Mouse (Mus musculus): ENCODE measurements around the gene Srsf5. TPM values are rescaled to one million over a fixed set of nuclear protein-coding genes. Genes with fewer than 3 reads are reported as not detected.

Srsf5 gene
- 312 and 364 TPM in 2 replicates for polyA plus RNA-seq (2014; fragmentation: Nextera tagmentation; extraction: Ambion mirVana)

- no peaks in the 10 kb centered on the region for H3K27me3 ChIP-seq (ENCODE audit: control insufficient read depth, insufficient read depth, low read length)
- no peaks in the 10 kb centered on the region for H3K9me3 ChIP-seq (ENCODE audit: control insufficient read depth, low read depth, low read length)
- peak; percentile 92 for ATAC-seq (ENCODE audit: insufficient number of reproducible peaks, insufficient read depth, low FRiP score, low read depth)
- H3K27ac ChIP-seq (ENCODE audit: low read length): peak within 1 kb of the TSS; percentile 97
- H3K36me3 ChIP-seq (ENCODE audit: control insufficient read depth, insufficient read depth, low read length): peaks cover 31% of the 10 kb centered on the region
- peak within 1 kb of the TSS; percentile 98 for H3K9ac ChIP-seq (replicated peaks; ENCODE audit: low read depth, low read length)
- peak within 1 kb of the TSS; percentile 64 for H3K4me2 ChIP-seq (replicated peaks; ENCODE audit: low read depth, low read length)
- peak within 1 kb of the TSS; percentile 100 for H3K4me3 ChIP-seq (ENCODE audit: low read depth, low read length)
- under 1% methylated on average over 50 of the region's 57 CpGs for WGBS
- peaks cover 6% of the 10 kb centered on the region; the same call in 1 of the 2 replicates for H3K4me1 ChIP-seq (ENCODE audit: control insufficient read depth, insufficient read depth, low read length)
Measured at GRCm38 (mm10) chr12:80945334-80945995, at the start of gene Srsf5. Gene Srsf5 (plus strand): TSS chr12:80945504.

GRCm38 (mm10) chr12:80909631-80910030 lies 35.7 kb upstream of the Srsf5 start:
- no peak overlapping the region for H3K27ac ChIP-seq (ENCODE audit: low read length)
- H3K36me3 ChIP-seq (ENCODE audit: control insufficient read depth, insufficient read depth, low read length): no peaks in the 10 kb centered on the region
- no peak overlapping the region for H3K4me2 ChIP-seq (replicated peaks; ENCODE audit: low read depth, low read length)
- H3K9ac ChIP-seq (replicated peaks; ENCODE audit: low read depth, low read length): no peak overlapping the region
- no peaks in the 10 kb centered on the region for H3K27me3 ChIP-seq (ENCODE audit: control insufficient read depth, insufficient read depth, low read length)
- H3K4me3 ChIP-seq (ENCODE audit: low read depth, low read length): no peak overlapping the region
- WGBS: 75% methylated on average over 8 of the region's 8 CpGs
- no peaks in the 10 kb centered on the region for H3K9me3 ChIP-seq (ENCODE audit: control insufficient read depth, low read depth, low read length)
- H3K4me1 ChIP-seq (ENCODE audit: control insufficient read depth, insufficient read depth, low read length): no peaks in the 10 kb centered on the region
- no peak for ATAC-seq (ENCODE audit: insufficient number of reproducible peaks, insufficient read depth, low FRiP score, low read depth)

- WGBS: 55% methylated on average over 7 of the region's 7 CpGs
- Histone ChIP-seq H3K9me3 (ENCODE audit: control insufficient read depth, low read depth, low read length) (no peaks in the 10 kb centered on the region), H3K4me1 (ENCODE audit: control insufficient read depth, insufficient read depth, low read length) (no peaks in the 10 kb centered on the region), H3K27ac (ENCODE audit: low read length) (no peak overlapping the region), H3K4me2 (replicated peaks; ENCODE audit: low read depth, low read length) (no peak overlapping the region), H3K27me3 (ENCODE audit: control insufficient read depth, insufficient read depth, low read length) (no peaks in the 10 kb centered on the region), H3K36me3 (ENCODE audit: control insufficient read depth, insufficient read depth, low read length) (no peaks in the 10 kb centered on the region), H3K4me3 (ENCODE audit: low read depth, low read length) (no peak overlapping the region), H3K9ac (replicated peaks; ENCODE audit: low read depth, low read length) (no peak overlapping the region)
- ATAC-seq (ENCODE audit: insufficient number of reproducible peaks, insufficient read depth, low FRiP score, low read depth): no peak
Measured at GRCm38 (mm10) chr12:80917764-80918163, 27.5 kb upstream of the Srsf5 start.

- Histone ChIP-seq H3K9ac (replicated peaks; ENCODE audit: low read depth, low read length) (no peak overlapping the region), H3K27me3 (ENCODE audit: control insufficient read depth, insufficient read depth, low read length) (no peaks in the 10 kb centered on the region), H3K9me3 (ENCODE audit: control insufficient read depth, low read depth, low read length) (no peaks in the 10 kb centered on the region), H3K27ac (ENCODE audit: low read length) (no peak overlapping the region), H3K4me2 (replicated peaks; ENCODE audit: low read depth, low read length) (no peak overlapping the region), H3K4me1 (ENCODE audit: control insufficient read depth, insufficient read depth, low read length) (no peaks in the 10 kb centered on the region), H3K36me3 (ENCODE audit: control insufficient read depth, insufficient read depth, low read length) (no peaks in the 10 kb centered on the region), H3K4me3 (ENCODE audit: low read depth, low read length) (no peak overlapping the region)
- ATAC-seq (ENCODE audit: insufficient number of reproducible peaks, insufficient read depth, low FRiP score, low read depth): no peak
- WGBS: 93% methylated on average over 5 of the region's 5 CpGs
Measured at GRCm38 (mm10) chr12:80921301-80921700, 24.0 kb upstream of the Srsf5 start.

GRCm38 (mm10) chr12:80922869-80923268 lies 22.4 kb upstream of the Srsf5 start:
- H3K9ac ChIP-seq (replicated peaks; ENCODE audit: low read depth, low read length): no peak overlapping the region
- peak; percentile 83; the same call in 1 of the 2 replicates for ATAC-seq (ENCODE audit: insufficient number of reproducible peaks, insufficient read depth, low FRiP score, low read depth)

GRCm38 (mm10) chr12:80923602-80924001 lies 21.7 kb upstream of the Srsf5 start:
- no peaks in the 10 kb centered on the region for H3K27me3 ChIP-seq (ENCODE audit: control insufficient read depth, insufficient read depth, low read length)
- H3K4me2 ChIP-seq (replicated peaks; ENCODE audit: low read depth, low read length): peak overlapping the region; percentile 20; the same call in 1 of the 2 replicates
- H3K9me3 ChIP-seq (ENCODE audit: control insufficient read depth, low read depth, low read length): no peaks in the 10 kb centered on the region
- no peak overlapping the region for H3K9ac ChIP-seq (replicated peaks; ENCODE audit: low read depth, low read length)
- no peaks in the 10 kb centered on the region for H3K4me1 ChIP-seq (ENCODE audit: control insufficient read depth, insufficient read depth, low read length)
- 43% methylated on average over 5 of the region's 5 CpGs for WGBS
- ATAC-seq (ENCODE audit: insufficient number of reproducible peaks, insufficient read depth, low FRiP score, low read depth): 0 out of 2 replicates have a peak, but pooled peaks have one; percentile 39
- no peak overlapping the region for H3K4me3 ChIP-seq (ENCODE audit: low read depth, low read length)
- no peaks in the 10 kb centered on the region for H3K36me3 ChIP-seq (ENCODE audit: control insufficient read depth, insufficient read depth, low read length)
- H3K27ac ChIP-seq (ENCODE audit: low read length): peak overlapping the region; percentile 77

More at GRCm38 (mm10) chr12:80922869-80923268, 22.4 kb upstream of the Srsf5 start:
- H3K27me3 ChIP-seq (ENCODE audit: control insufficient read depth, insufficient read depth, low read length): no peaks in the 10 kb centered on the region
- H3K4me2 ChIP-seq (replicated peaks; ENCODE audit: low read depth, low read length): peak overlapping the region; percentile 20; the same call in 1 of the 2 replicates
- no peaks in the 10 kb centered on the region for H3K4me1 ChIP-seq (ENCODE audit: control insufficient read depth, insufficient read depth, low read length)
- WGBS: 3% methylated on average over 7 of the region's 7 CpGs
- no peak overlapping the region for H3K4me3 ChIP-seq (ENCODE audit: low read depth, low read length)
- H3K9me3 ChIP-seq (ENCODE audit: control insufficient read depth, low read depth, low read length): no peaks in the 10 kb centered on the region
- no peaks in the 10 kb centered on the region for H3K36me3 ChIP-seq (ENCODE audit: control insufficient read depth, insufficient read depth, low read length)
- peak overlapping the region; percentile 77; the same call in 1 of the 2 replicates for H3K27ac ChIP-seq (ENCODE audit: low read length)

GRCm38 (mm10) chr12:80924205-80924604 lies 21.1 kb upstream of the Srsf5 start:
- Histone ChIP-seq H3K27me3 (ENCODE audit: control insufficient read depth, insufficient read depth, low read length) (no peaks in the 10 kb centered on the region), H3K4me2 (replicated peaks; ENCODE audit: low read depth, low read length) (0 out of 2 replicates have a peak overlapping the region, but pooled peaks have one; percentile 10), H3K27ac (ENCODE audit: low read length) (peak overlapping the region; percentile 77), H3K36me3 (ENCODE audit: control insufficient read depth, insufficient read depth, low read length) (no peaks in the 10 kb centered on the region), H3K4me3 (ENCODE audit: low read depth, low read length) (no peak overlapping the region), H3K9me3 (ENCODE audit: control insufficient read depth, low read depth, low read length) (no peaks in the 10 kb centered on the region), H3K4me1 (ENCODE audit: control insufficient read depth, insufficient read depth, low read length) (no peaks in the 10 kb centered on the region), H3K9ac (replicated peaks; ENCODE audit: low read depth, low read length) (no peak overlapping the region)
- peak; percentile 87 for ATAC-seq (ENCODE audit: insufficient number of reproducible peaks, insufficient read depth, low FRiP score, low read depth)
- WGBS: 63% methylated on average over 3 of the region's 3 CpGs

- no peak overlapping the region for H3K9ac ChIP-seq (replicated peaks; ENCODE audit: low read depth, low read length)
- no peaks in the 10 kb centered on the region for H3K4me1 ChIP-seq (ENCODE audit: control insufficient read depth, insufficient read depth, low read length)
- H3K27ac ChIP-seq (ENCODE audit: low read length): no peak overlapping the region
- no peaks in the 10 kb centered on the region for H3K36me3 ChIP-seq (ENCODE audit: control insufficient read depth, insufficient read depth, low read length)
- no peak for ATAC-seq (ENCODE audit: insufficient number of reproducible peaks, insufficient read depth, low FRiP score, low read depth)
- no peak overlapping the region for H3K4me3 ChIP-seq (ENCODE audit: low read depth, low read length)
- no peaks in the 10 kb centered on the region for H3K9me3 ChIP-seq (ENCODE audit: control insufficient read depth, low read depth, low read length)
- no peak overlapping the region for H3K4me2 ChIP-seq (replicated peaks; ENCODE audit: low read depth, low read length)
- H3K27me3 ChIP-seq (ENCODE audit: control insufficient read depth, insufficient read depth, low read length): no peaks in the 10 kb centered on the region
- 53% methylated on average over 7 of the region's 7 CpGs for WGBS
Measured at GRCm38 (mm10) chr12:80925919-80926318, 19.4 kb upstream of the Srsf5 start.

All from stomach, embryonic 14.5 days (tissue).